Mouse (Mus musculus) liver, adult 2 months (tissue): ENCODE results near the gene Pir.

Experiments
- CTCF ChIP-seq: fragments of 200-500 bp; IDR thresholded peaks from 2 replicates; pipeline ENCODE4 v1.5.1; 2011; ENCODE audit warnings: low read depth, low read length, control low read depth
- POLR2A ChIP-seq: fragments of 200-500 bp; IDR thresholded peaks from 2 replicates; pipeline ENCODE4 v1.6.1; 2011; ENCODE audit warnings: low read length, control low read depth; ENCODE audit not compliant: insufficient read depth; ENCODE audit errors: extremely low read depth

GRCm38 (mm10) chrX:164418008-164418407 lies 148.8 kb downstream of the Pir start:
- TF ChIP-seq CTCF (no peak), POLR2A (no peak)
